Mouse (Mus musculus): ENCODE measurements around the gene Fbxl13.
A peak's percentile ranks its signal among the peaks of the same experiment; 100 is the strongest.

Gene Fbxl13

GRCm38 (mm10) chr5:21645439-21646132, at the start of gene Fbxl13, which contains the start of gene Armc10:
Fbxl13 (minus strand) TSS chr5:21645634.
Armc10 (plus strand) TSS chr5:21645813.
- DNase-seq (ENCODE audit: low read depth, low spot score) = peak; percentile 86

DNA sequence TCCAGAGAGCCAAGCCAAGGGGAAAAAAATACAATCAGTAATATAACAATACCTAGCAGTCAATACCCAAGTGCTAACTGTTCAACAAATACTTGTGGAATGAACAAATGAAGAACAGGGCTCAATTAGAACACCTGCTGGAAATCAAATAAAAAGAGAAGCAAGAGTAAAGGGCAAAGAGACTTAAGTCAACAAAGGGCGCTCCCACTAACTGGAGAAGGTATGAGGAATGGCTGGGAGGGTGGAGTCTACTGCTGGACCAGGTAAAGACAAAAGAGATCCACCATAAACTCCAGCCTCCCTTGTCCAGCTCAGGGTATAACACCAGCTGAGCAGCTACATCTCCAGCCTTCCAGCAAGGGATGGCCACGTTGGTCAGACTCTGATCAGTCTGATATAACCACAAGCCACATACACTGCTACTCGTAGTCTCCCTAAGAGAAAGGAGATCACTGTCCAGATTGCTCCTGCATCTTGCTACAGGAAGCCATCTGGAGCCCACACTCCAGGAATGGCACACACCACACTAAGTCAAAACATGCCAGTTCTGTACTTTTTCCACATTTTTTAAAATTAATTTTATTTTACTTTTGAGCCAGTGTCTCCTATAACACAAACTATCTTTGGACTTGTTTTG, 49.5 kb upstream of the Fbxl13 start:
- DNase-seq (ENCODE audit: low read depth, low spot score) = no peak

GRCm38 (mm10) chr5:21693372-21693870, 48.0 kb upstream of the Fbxl13 start:
- no peak for DNase-seq (ENCODE audit: low read depth, low spot score)

GRCm38 (mm10) chr5:21692230-21692629, 46.8 kb upstream of the Fbxl13 start:
- no peak for DNase-seq (ENCODE audit: low read depth, low spot score)

DNA sequence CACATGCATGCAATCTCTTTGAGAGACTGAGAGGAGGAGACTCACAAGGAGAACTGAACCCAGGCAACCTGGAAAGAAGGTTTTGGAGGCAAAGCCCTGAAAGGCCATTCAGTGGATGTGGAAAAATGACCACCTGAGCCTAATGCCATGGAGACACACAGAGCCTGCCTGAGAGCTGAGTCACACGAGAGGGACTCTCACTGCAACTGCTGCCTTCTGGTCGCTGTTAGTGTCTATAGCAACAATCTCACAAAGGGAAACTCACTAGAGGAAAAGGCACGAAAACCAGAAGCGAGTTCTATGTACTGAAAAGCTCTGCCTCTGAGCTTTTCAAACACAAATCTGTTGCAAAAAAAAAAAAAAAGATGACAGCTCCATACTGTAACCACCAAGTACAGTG, 41.6 kb upstream of the Fbxl13 start:
- no peak for DNase-seq (ENCODE audit: low read depth, low spot score)

GRCm38 (mm10) chr5:21685001-21685400, 39.6 kb upstream of the Fbxl13 start:
- no peak for DNase-seq (ENCODE audit: low read depth, low spot score)

DNA sequence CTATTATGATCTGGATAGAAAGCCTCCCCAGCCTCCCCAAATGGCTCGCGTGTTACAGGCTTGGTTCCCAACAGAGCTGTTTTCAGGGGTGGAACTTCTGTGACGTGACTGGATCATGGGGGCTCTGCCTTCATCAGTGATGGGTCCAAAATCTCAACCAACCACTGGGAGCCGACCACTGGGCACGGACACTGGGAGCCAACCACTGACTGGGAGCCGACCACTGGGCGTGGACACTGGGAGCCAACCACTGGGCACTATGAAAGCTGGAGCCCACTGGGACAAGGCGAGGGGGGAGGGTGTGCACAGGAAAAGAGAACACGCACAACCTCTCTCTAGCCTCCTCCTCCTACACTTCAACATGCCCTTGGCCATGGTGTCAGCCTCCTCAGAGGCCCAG, 38.4 kb upstream of the Fbxl13 start:
- no peak for DNase-seq (ENCODE audit: low read depth, low spot score)

- no peak for DNase-seq (ENCODE audit: low read depth, low spot score)
Measured at GRCm38 (mm10) chr5:21680940-21681339, 35.5 kb upstream of the Fbxl13 start.

- no peak for DNase-seq (ENCODE audit: low read depth, low spot score)
Measured at GRCm38 (mm10) chr5:21680029-21680428, 34.6 kb upstream of the Fbxl13 start.

- DNase-seq (ENCODE audit: low read depth, low spot score) = no peak
Measured at GRCm38 (mm10) chr5:21678363-21678762, 32.9 kb upstream of the Fbxl13 start.

DNA sequence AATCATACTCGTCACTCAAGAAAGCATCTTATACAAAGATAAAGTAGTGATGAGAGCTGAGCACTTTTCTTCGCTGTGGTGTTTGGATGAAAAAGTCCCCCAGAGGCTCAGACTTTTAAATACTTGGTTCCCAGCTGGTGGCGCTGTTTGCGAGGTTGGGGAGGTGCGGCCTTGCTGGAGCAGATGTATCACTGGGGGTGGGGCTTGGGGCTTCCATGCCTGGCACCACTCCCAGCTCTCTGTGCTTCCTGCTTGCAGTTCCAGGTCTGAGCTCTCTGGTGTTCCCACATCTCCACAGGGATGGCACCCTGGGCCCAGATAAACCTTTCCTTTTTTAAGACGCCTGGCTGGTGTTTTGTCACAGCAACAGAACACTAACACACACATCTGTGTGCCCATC, 32.5 kb upstream of the Fbxl13 start:
- DNase-seq (ENCODE audit: low read depth, low spot score) = peak; percentile 43

DNA sequence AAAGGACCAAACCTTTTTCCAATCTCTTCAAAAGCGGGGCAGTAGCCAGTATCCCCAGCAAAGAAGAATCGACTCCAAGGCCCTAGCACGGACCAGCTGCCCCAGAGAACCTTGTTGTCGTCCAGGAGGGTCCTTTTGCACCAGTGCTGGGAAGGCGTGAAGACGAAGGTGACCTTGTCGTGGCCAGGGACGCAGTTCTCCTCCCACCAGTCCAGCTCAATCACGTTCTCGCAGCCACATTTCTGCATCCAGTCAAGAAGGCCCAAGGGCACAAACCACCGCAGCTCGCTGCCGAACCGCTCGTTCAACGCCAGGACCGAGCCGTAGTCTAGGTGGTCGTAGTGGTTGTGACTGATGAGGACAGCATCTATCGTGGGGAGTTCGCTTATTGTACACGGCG, 30.1 kb upstream of the Fbxl13 start:
- DNase-seq (ENCODE audit: low read depth, low spot score) = no peak

DNA sequence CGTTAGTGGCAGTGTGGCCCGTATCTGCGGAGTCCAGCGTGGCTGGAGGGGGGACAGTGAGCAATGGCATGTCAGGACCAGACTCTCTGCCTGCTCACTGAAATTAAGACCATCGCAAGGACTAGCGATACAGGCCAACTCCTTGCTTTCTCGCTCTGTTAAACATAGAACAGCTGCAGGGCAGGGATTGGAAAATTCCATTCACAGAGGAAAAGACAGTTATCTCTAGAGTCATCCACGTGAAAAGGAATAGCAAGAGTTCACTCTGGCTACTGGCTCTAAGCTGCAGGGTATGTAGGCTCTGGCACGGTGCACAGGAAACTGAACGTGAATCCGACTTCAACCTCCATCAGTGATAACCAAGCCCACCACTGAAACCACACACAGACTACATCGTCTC, 29.6 kb upstream of the Fbxl13 start:
- no peak for DNase-seq (ENCODE audit: low read depth, low spot score)

DNA sequence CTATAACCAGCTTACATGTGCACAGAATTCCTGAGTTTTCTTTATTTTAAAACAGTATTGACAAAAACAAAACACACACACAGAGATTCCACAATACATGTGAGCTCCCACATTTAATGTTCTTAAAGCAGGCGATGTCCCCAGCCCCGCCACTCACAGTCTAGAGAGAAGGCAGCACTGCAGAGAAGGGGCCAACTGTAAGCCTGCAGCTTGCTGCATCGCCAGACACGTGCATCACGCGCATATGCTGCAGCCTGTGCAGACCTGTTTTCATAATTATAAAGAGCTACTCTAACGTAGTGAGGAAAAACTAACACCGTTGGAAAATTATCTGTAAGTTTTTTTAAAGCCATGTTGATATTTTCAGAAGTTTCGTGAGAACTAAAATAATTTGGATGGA, 28.3 kb upstream of the Fbxl13 start:
- no peak for DNase-seq (ENCODE audit: low read depth, low spot score)

- DNase-seq (ENCODE audit: low read depth, low spot score) = no peak
Measured at GRCm38 (mm10) chr5:21672812-21673635, 27.6 kb upstream of the Fbxl13 start.

GRCm38 (mm10) chr5:21669307-21669706, 23.9 kb upstream of the Fbxl13 start:
- DNase-seq (ENCODE audit: low read depth, low spot score) = no peak

- no peak for DNase-seq (ENCODE audit: low read depth, low spot score)
Measured at GRCm38 (mm10) chr5:21667191-21668137, 22.0 kb upstream of the Fbxl13 start.

- no peak for DNase-seq (ENCODE audit: low read depth, low spot score)
Measured at GRCm38 (mm10) chr5:21663081-21663480, 17.6 kb upstream of the Fbxl13 start.

DNA sequence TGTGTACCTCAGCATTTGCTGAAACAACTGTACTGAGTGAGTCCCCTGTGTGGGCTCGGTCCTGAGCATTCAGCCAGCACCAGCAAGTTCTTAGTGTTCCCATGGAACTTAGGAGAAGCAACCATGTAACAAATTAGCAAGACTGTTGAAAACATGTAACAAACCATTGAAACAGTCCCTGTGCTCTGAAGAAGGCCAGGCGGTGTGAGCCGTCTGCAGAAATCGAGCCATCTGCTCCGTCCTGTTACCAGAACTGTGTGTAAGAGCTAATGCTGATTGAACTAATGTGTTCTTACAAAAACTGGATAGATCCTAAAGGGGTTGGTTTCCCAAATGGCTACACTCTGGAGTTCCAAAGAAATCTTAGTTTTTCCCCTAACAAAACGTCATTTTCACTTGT, 15.4 kb upstream of the Fbxl13 start:
- DNase-seq (ENCODE audit: low read depth, low spot score) = no peak

DNA sequence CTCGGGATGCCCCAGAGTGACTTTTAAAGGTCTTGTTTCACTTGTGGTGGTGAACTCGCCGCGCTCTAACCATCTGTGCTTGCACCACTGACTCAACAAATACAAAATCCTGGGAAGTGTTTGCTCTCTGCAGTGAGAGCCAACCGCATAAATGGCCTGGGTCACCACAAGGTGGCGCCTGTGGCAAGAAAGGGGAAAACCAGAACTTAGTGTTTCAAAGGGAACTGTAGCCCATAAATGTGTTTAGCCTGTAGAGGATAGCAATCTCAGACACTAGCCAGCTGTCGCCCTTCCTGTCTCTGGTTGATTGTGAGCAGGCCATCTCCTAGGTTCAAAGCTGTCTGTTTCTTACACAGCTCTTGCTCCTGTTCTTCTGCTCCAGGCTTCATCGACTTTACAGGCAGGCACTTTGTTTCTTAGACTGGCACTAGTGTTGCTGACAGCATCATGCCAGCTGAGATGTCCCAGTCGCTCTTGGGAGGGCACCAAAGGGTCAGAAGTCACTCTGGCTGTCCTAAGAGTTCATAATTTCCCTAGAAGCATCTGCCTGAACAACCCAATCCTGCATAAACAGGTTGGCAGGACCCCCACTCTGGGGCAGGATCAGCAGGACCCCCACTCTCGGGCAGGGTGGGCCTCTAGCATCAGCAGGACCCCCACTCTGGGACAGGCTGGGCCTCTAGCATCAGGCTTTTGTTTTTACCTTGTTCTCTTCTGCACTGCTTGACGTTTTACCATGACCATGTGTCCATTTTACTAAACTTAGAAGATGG, 13.4 kb upstream of the Fbxl13 start:
- DNase-seq (ENCODE audit: low read depth, low spot score) = no peak
